Mouse (Mus musculus): Measurements from ENCODE around the gene Inpp4b. TPM values are rescaled to one million over a fixed set of nuclear protein-coding genes. Genes with fewer than 3 reads are reported as not detected.

Gene Inpp4b
- polyA plus RNA-seq, 1 experiment: 0.02 TPM

GRCm38 (mm10) chr8:81512826-81513225, 170.5 kb downstream of the Inpp4b start:
- Histone ChIP-seq H3ac (ENCODE audit: control insufficient read depth, insufficient read length, low read depth) (no peak overlapping the region), H3K79me3 (ENCODE audit: low read depth) (no peaks in the 10 kb centered on the region), H3K27me3 (ENCODE audit: control insufficient read depth, insufficient read depth, insufficient read length) (no peaks in the 10 kb centered on the region), H3K79me2 (ENCODE audit: control insufficient read depth, insufficient read depth) (no peaks in the 10 kb centered on the region), H3K36me3 (ENCODE audit: control insufficient read depth, insufficient read depth) (no peaks in the 10 kb centered on the region), H3K4me3 (ENCODE audit: insufficient read depth, poor library complexity, severe bottlenecking) (no peak overlapping the region)
- TF ChIP-seq USF1 (IDR thresholded peaks at IDR 0.05; ENCODE audit: low read depth) (no peak), MYOG (IDR thresholded peaks at IDR 0.05; ENCODE audit: control insufficient read depth, extremely low read depth, insufficient read length) (no peak)

GRCm38 (mm10) chr8:81514425-81514824, 172.1 kb downstream of the Inpp4b start:
- Histone ChIP-seq H3K79me2 (ENCODE audit: control insufficient read depth, insufficient read depth) (no peaks in the 10 kb centered on the region), H3K79me3 (ENCODE audit: low read depth) (no peaks in the 10 kb centered on the region), H3K4me3 (ENCODE audit: insufficient read depth, poor library complexity, severe bottlenecking) (no peak overlapping the region), H3K36me3 (ENCODE audit: control insufficient read depth, insufficient read depth) (no peaks in the 10 kb centered on the region), H3K27me3 (ENCODE audit: control insufficient read depth, insufficient read depth, insufficient read length) (no peaks in the 10 kb centered on the region), H3ac (ENCODE audit: control insufficient read depth, insufficient read length, low read depth) (no peak overlapping the region)
- TF ChIP-seq USF1 (IDR thresholded peaks at IDR 0.05; ENCODE audit: low read depth) (no peak), FOSL1 (IDR thresholded peaks at IDR 0.05; ENCODE audit: insufficient read depth, low read length, poor library complexity, severe bottlenecking) (no peak), MYOD1 (IDR thresholded peaks at IDR 0.05; ENCODE audit: control insufficient read depth, insufficient read length, low read depth) (no peak), CEBPB (IDR thresholded peaks at IDR 0.05; ENCODE audit: low read depth) (no peak), MYOG (IDR thresholded peaks at IDR 0.05; ENCODE audit: control insufficient read depth, extremely low read depth, insufficient read length) (no peak), CTCF (IDR thresholded peaks at IDR 0.05; ENCODE audit: control insufficient read depth, insufficient read depth, insufficient read length) (no peak), MAX (IDR thresholded peaks at IDR 0.05) (no peak)

GRCm38 (mm10) chr8:81522085-81522484, 179.7 kb downstream of the Inpp4b start:
- no peaks in the 10 kb centered on the region for H3K79me3 ChIP-seq (ENCODE audit: low read depth)
- H3K27me3 ChIP-seq (ENCODE audit: control insufficient read depth, insufficient read depth, insufficient read length): no peaks in the 10 kb centered on the region
- no peaks in the 10 kb centered on the region for H3K36me3 ChIP-seq (ENCODE audit: control insufficient read depth, insufficient read depth)
- TF ChIP-seq CTCF (IDR thresholded peaks at IDR 0.05; ENCODE audit: control insufficient read depth, insufficient read depth, insufficient read length) (no peak), MAX (IDR thresholded peaks at IDR 0.05) (no peak), USF1 (IDR thresholded peaks at IDR 0.05; ENCODE audit: low read depth) (no peak), MYOG (IDR thresholded peaks at IDR 0.05; ENCODE audit: control insufficient read depth, extremely low read depth, insufficient read length) (no peak)
- no peak overlapping the region for H3K4me3 ChIP-seq (ENCODE audit: insufficient read depth, poor library complexity, severe bottlenecking)
- H3ac ChIP-seq (ENCODE audit: control insufficient read depth, insufficient read length, low read depth): no peak overlapping the region
- no peaks in the 10 kb centered on the region for H3K79me2 ChIP-seq (ENCODE audit: control insufficient read depth, insufficient read depth)

GRCm38 (mm10) chr8:81524561-81524960, 182.2 kb downstream of the Inpp4b start:
- no peaks in the 10 kb centered on the region for H3K79me3 ChIP-seq (ENCODE audit: low read depth)
- no peaks in the 10 kb centered on the region for H3K79me2 ChIP-seq (ENCODE audit: control insufficient read depth, insufficient read depth)
- no peaks in the 10 kb centered on the region for H3K27me3 ChIP-seq (ENCODE audit: control insufficient read depth, insufficient read depth, insufficient read length)
- H3K36me3 ChIP-seq (ENCODE audit: control insufficient read depth, insufficient read depth): no peaks in the 10 kb centered on the region
- no peak overlapping the region for H3ac ChIP-seq (ENCODE audit: control insufficient read depth, insufficient read length, low read depth)
- no peak overlapping the region for H3K4me3 ChIP-seq (ENCODE audit: insufficient read depth, poor library complexity, severe bottlenecking)
- TF ChIP-seq FOSL1 (IDR thresholded peaks at IDR 0.05; ENCODE audit: insufficient read depth, low read length, poor library complexity, severe bottlenecking) (no peak), USF1 (IDR thresholded peaks at IDR 0.05; ENCODE audit: low read depth) (no peak), MYOD1 (IDR thresholded peaks at IDR 0.05; ENCODE audit: control insufficient read depth, insufficient read length, low read depth) (no peak), CTCF (IDR thresholded peaks at IDR 0.05; ENCODE audit: control insufficient read depth, insufficient read depth, insufficient read length) (no peak), MAX (IDR thresholded peaks at IDR 0.05) (no peak), CEBPB (IDR thresholded peaks at IDR 0.05; ENCODE audit: low read depth) (no peak), MYOG (IDR thresholded peaks at IDR 0.05; ENCODE audit: control insufficient read depth, extremely low read depth, insufficient read length) (no peak)

GRCm38 (mm10) chr8:81527661-81528060, 185.3 kb downstream of the Inpp4b start:
- H3K36me3 ChIP-seq (ENCODE audit: control insufficient read depth, insufficient read depth): no peaks in the 10 kb centered on the region
- H3K4me3 ChIP-seq (ENCODE audit: insufficient read depth, poor library complexity, severe bottlenecking): no peak overlapping the region
- H3K79me3 ChIP-seq (ENCODE audit: low read depth): no peaks in the 10 kb centered on the region
- no peaks in the 10 kb centered on the region for H3K79me2 ChIP-seq (ENCODE audit: control insufficient read depth, insufficient read depth)
- no peak for TF ChIP-seq USF1 (IDR thresholded peaks at IDR 0.05; ENCODE audit: low read depth)
- no peak for TF ChIP-seq MAX (IDR thresholded peaks at IDR 0.05)
- TF ChIP-seq MYOD1 (IDR thresholded peaks at IDR 0.05; ENCODE audit: control insufficient read depth, insufficient read length, low read depth): no peak
- TF ChIP-seq CTCF (IDR thresholded peaks at IDR 0.05; ENCODE audit: control insufficient read depth, insufficient read depth, insufficient read length): no peak
- no peak for TF ChIP-seq MYOG (IDR thresholded peaks at IDR 0.05; ENCODE audit: control insufficient read depth, extremely low read depth, insufficient read length)
- no peak for TF ChIP-seq FOSL1 (IDR thresholded peaks at IDR 0.05; ENCODE audit: insufficient read depth, low read length, poor library complexity, severe bottlenecking)
- no peak for TF ChIP-seq CEBPB (IDR thresholded peaks at IDR 0.05; ENCODE audit: low read depth)
- no peaks in the 10 kb centered on the region for H3K27me3 ChIP-seq (ENCODE audit: control insufficient read depth, insufficient read depth, insufficient read length)
- H3ac ChIP-seq (ENCODE audit: control insufficient read depth, insufficient read length, low read depth): no peak overlapping the region

- Histone ChIP-seq H3ac (ENCODE audit: control insufficient read depth, insufficient read length, low read depth) (no peak overlapping the region), H3K4me3 (ENCODE audit: insufficient read depth, poor library complexity, severe bottlenecking) (no peak overlapping the region), H3K79me2 (ENCODE audit: control insufficient read depth, insufficient read depth) (no peaks in the 10 kb centered on the region), H3K36me3 (ENCODE audit: control insufficient read depth, insufficient read depth) (no peaks in the 10 kb centered on the region), H3K79me3 (ENCODE audit: low read depth) (no peaks in the 10 kb centered on the region), H3K27me3 (ENCODE audit: control insufficient read depth, insufficient read depth, insufficient read length) (no peaks in the 10 kb centered on the region)
- TF ChIP-seq CTCF (IDR thresholded peaks at IDR 0.05; ENCODE audit: control insufficient read depth, insufficient read depth, insufficient read length) (no peak), CEBPB (IDR thresholded peaks at IDR 0.05; ENCODE audit: low read depth) (no peak), MYOG (IDR thresholded peaks at IDR 0.05; ENCODE audit: control insufficient read depth, extremely low read depth, insufficient read length) (no peak), USF1 (IDR thresholded peaks at IDR 0.05; ENCODE audit: low read depth) (no peak), MYOD1 (IDR thresholded peaks at IDR 0.05; ENCODE audit: control insufficient read depth, insufficient read length, low read depth) (no peak), MAX (IDR thresholded peaks at IDR 0.05) (no peak), FOSL1 (IDR thresholded peaks at IDR 0.05; ENCODE audit: insufficient read depth, low read length, poor library complexity, severe bottlenecking) (no peak)
Observed at GRCm38 (mm10) chr8:81538310-81538709, 196.0 kb downstream of the Inpp4b start.

Measured in C2C12 (cell line).